ENCODE assay signal across 17 mouse cellular contexts in genomic region chr3:61441445-61441844, GRCm38 (mm10).
A peak's percentile ranks its signal among the peaks of the same experiment; 100 is the strongest.
DNase-seq lines count a peak whose midpoint lies in the region; ATAC-seq and TF ChIP-seq lines count a peak whose summit lies in the region.
"Had no signal": no experiment of that assay in that cellular context is flagged by ENCODE, and none has a peak within 500 bp of the region (broad histone marks: within the 10 kb centered on the region; RNA-seq: fewer than 3 reads in every experiment).

No protein-coding gene starts in this region.

- no peaks in the 10 kb centered on the region for H3K36me3 ChIP-seq in heart, adult 2 months (ENCODE audit: control insufficient read depth, insufficient read depth, low read length)
- H3K36me3 ChIP-seq in forebrain, embryonic 10.5 days (replicated peaks), result no peaks in the 10 kb centered on the region
- no peaks in the 10 kb centered on the region for H3K36me3 ChIP-seq in kidney, adult 2 months (ENCODE audit: control insufficient read depth, insufficient read depth, low read length)
- H3K36me3 ChIP-seq: embryonic facial prominence, embryonic 13.5 days; heart, embryonic 12.5 days; hindbrain, embryonic 13.5 days; limb, embryonic 15.5 days had no signal

- no peak for TF ChIP-seq EP300 in heart, adult 2 months (IDR thresholded peaks at IDR 0.05; ENCODE audit: insufficient read depth, low read depth, low read length)

- TF ChIP-seq CTCF in heart, adult 2 months (IDR thresholded peaks at IDR 0.05), result no peak
- TF ChIP-seq CTCF in kidney, adult 2 months (conservative IDR thresholded peaks at IDR 0.05; ENCODE audit: insufficient read depth, insufficient read length, low read depth, low read length), result no peak

- peak; percentile 71 for ATAC-seq in megakaryocyte progenitor cell, adult 5-6 weeks (replicated peaks; ENCODE audit: poor library complexity)
- ATAC-seq in cerebellum, adult (ENCODE audit: insufficient number of reproducible peaks, low FRiP score, low TSS enrichment), result no peak

- no peaks in the 10 kb centered on the region for H3K4me1 ChIP-seq in heart, adult 2 months (ENCODE audit: control insufficient read depth, insufficient read depth, low read length)
- no peaks in the 10 kb centered on the region for H3K4me1 ChIP-seq in forebrain, embryonic 10.5 days
- no peaks in the 10 kb centered on the region for H3K4me1 ChIP-seq in kidney, adult 2 months (ENCODE audit: control insufficient read depth, insufficient read depth, low read length)
- H3K4me1 ChIP-seq: embryonic facial prominence, embryonic 13.5 days; heart, embryonic 12.5 days; hindbrain, embryonic 13.5 days; limb, embryonic 15.5 days had no signal

- H3K4me3 ChIP-seq in heart, adult 2 months, result no peak overlapping the region
- H3K4me3 ChIP-seq in forebrain, embryonic 10.5 days, result no peak overlapping the region
- H3K4me3 ChIP-seq in kidney, adult 2 months (ENCODE audit: insufficient read depth, low read depth, low read length), result no peak overlapping the region
- H3K4me3 ChIP-seq: embryonic facial prominence, embryonic 13.5 days; heart, embryonic 12.5 days; hindbrain, embryonic 13.5 days; limb, embryonic 15.5 days had no signal

- H3K27me3 ChIP-seq in heart, adult 2 months (ENCODE audit: control insufficient read depth, insufficient read depth, low read length), result no peaks in the 10 kb centered on the region
- H3K27me3 ChIP-seq in forebrain, embryonic 10.5 days (ENCODE audit: poor library complexity, severe bottlenecking), result no peaks in the 10 kb centered on the region
- no peaks in the 10 kb centered on the region for H3K27me3 ChIP-seq in kidney, adult 2 months (replicated peaks; ENCODE audit: control insufficient read depth, insufficient read depth, low read length)
- H3K27me3 ChIP-seq: embryonic facial prominence, embryonic 13.5 days; heart, embryonic 12.5 days; hindbrain, embryonic 13.5 days; limb, embryonic 15.5 days had no signal

- H3K27ac ChIP-seq in heart, adult 2 months, result no peak overlapping the region
- no peak overlapping the region for H3K27ac ChIP-seq in forebrain, embryonic 10.5 days
- H3K27ac ChIP-seq in kidney, adult 2 months (ENCODE audit: insufficient read depth, low read depth, low read length), result no peak overlapping the region
- H3K27ac ChIP-seq: embryonic facial prominence, embryonic 13.5 days; hindbrain, embryonic 13.5 days; limb, embryonic 15.5 days had no signal

- intact Hi-C loops in heart, adult 2 months (cut with DNase I), result no loop called here

- H3K9me3 ChIP-seq in forebrain, embryonic 10.5 days, result no peaks in the 10 kb centered on the region
- H3K9me3 ChIP-seq: embryonic facial prominence, embryonic 13.5 days; heart, embryonic 12.5 days; hindbrain, embryonic 13.5 days; limb, embryonic 15.5 days had no signal

- WGBS in heart, adult 2 months, result 24% methylated on average over 4 of the region's 4 CpGs
- WGBS in forebrain, embryonic 10.5 days, result 89% methylated on average over 4 of the region's 4 CpGs
- WGBS in kidney, adult 2 months, result 71% methylated on average over 4 of the region's 4 CpGs

- no peak for TF ChIP-seq POLR2A in heart, adult 2 months (IDR thresholded peaks at IDR 0.05; ENCODE audit: insufficient read depth, low read depth, low read length)
- no peak for TF ChIP-seq POLR2A in kidney, adult 2 months (IDR thresholded peaks at IDR 0.05; ENCODE audit: low read depth, low read length)

- no peaks in the 10 kb centered on the region for H3K79me2 ChIP-seq in heart, adult 2 months (replicated peaks; ENCODE audit: control insufficient read depth, insufficient read depth, low read length)

- DNase-seq in heart, adult 9 months (ENCODE audit: low spot score in 2 of 2), result peak; percentile 3 to 5
- DNase-seq in heart, adult 2 months, result no peak
- peak; percentile 67 for DNase-seq in 416B (ENCODE audit: low read depth)
- DNase-seq in brain, adult 2 months (ENCODE audit: low read depth, low spot score), result peak; percentile 76
- DNase-seq in forebrain, embryonic 10.5 days (ENCODE audit: extremely low spot score, low spot score), result no peak
- no peak for DNase-seq in kidney, adult 2 months
- DNase-seq: cerebellum, adult 9-11 months; gastrocnemius, postnatal 14 days; heart, postnatal 14 days; lung, postnatal 10 days; thymus, postnatal 25 days had no signal

- no peak overlapping the region for H3K9ac ChIP-seq in heart, adult 2 months (ENCODE audit: low read depth, low read length)
- H3K9ac ChIP-seq: embryonic facial prominence, embryonic 13.5 days; heart, embryonic 12.5 days; hindbrain, embryonic 13.5 days; limb, embryonic 15.5 days had no signal

Comparison
In these comparisons a context has a peak if more than half of its experiments do, and no peak if none do; other contexts are left out.
1. DNase-seq: peak in heart, adult 9 months (2 of 2), 416B (single experiment) and brain, adult 2 months (single experiment); none in heart, adult 2 months (0 of 2), forebrain, embryonic 10.5 days (single experiment) and kidney, adult 2 months (single experiment).